Mouse (Mus musculus) 3T3-L1 (cell line): ENCODE measurements at regions not wholly inside any gene's neighbourhood (a gene's known extent, or its start where the extent isn't known, plus 50 kb on each side); places are given as distances from the start of the nearest gene placed in this dataset.

Source experiments
- DNase-seq: peaks from one replicate; pipeline ENCODE4 v3.0.0-alpha.2; 2015; ENCODE audit warnings: low read depth, low spot score

- no peak for DNase-seq
Measured at GRCm38 (mm10) chr13:92973791-92974190, 129.2 kb downstream of the Mtx3 start.

DNA sequence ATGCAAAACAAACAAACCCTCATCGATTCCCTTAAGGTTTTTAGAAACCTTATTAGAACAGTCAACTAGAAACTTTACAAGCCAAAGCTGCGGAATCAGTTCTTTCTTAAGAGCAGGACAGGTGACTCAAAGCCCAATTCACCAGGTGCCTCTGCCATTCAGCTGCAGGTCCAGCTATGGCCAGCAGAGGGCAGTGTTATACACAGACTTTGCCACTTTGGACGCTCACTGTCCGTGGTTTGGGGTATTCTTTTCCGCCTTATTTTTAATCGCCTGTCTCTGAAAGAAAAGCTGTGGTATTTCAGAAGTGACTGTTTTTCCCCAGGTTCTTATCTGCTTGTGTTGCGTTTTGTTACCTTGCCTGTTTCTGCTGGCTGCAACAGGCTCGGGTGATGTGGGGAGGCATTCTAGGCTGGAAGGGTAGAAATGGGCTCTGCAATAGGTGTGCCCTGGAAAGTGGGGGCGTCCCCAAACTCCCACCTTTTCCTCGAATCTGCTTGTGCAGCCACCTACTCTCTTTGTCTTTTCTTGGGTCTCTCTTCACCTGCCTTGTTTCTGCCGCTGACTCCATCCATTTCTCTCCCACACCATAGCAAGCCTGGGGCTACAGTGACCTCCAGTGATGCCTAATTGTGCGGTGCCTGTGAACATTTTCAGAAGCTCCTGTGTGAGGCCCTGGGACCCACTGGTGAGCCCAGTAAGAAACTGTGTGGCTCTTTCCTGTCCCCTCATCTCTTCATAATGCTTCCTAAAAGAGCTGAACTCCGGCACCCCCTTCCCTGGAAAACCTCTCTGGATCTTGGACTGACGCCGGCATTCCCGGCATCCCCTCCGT lies 142.4 kb downstream of the Mtx3 start:
- peak; percentile 77 for DNase-seq

DNA sequence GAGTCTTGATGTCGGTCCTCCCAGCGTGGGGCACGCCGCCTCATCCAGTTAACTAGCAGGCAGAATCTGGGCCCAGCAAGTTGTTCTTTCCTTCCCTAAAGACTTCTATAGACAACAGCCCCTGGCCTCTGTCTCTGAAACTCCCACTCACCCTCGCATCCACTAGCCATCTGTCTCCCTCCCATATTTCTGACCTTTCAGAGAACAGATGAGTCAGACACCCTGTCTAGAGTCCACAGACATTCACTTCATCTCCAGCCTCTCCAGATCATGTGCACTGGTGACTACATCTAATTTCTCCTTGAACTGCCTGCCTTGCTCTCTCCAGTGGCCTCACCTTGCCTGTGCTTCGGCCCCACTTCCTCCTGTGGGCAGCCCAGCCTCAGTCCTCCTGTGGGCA lies 143.1 kb downstream of the Mtx3 start:
- DNase-seq = peak; percentile 53

DNA sequence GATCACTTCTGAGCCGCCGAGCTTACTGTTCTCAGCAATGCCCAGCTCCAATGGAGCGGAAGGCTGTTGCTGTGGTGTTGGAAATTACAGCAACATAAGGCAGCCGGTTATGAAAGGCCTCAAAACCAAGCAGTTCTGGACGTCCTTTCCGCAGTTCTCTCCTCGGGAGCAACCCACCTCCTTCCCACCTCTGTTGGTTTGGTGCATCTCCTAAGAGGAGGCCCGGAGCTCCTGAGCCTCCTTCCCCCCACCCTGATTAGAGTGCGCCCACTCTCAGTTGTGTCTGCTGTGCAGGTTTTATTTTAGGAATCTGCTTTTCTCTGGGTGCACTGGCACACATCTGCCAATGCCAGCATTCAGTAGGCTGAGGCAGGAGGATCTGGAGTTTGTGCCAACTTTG lies 144.0 kb downstream of the Mtx3 start:
- DNase-seq = no peak

DNA sequence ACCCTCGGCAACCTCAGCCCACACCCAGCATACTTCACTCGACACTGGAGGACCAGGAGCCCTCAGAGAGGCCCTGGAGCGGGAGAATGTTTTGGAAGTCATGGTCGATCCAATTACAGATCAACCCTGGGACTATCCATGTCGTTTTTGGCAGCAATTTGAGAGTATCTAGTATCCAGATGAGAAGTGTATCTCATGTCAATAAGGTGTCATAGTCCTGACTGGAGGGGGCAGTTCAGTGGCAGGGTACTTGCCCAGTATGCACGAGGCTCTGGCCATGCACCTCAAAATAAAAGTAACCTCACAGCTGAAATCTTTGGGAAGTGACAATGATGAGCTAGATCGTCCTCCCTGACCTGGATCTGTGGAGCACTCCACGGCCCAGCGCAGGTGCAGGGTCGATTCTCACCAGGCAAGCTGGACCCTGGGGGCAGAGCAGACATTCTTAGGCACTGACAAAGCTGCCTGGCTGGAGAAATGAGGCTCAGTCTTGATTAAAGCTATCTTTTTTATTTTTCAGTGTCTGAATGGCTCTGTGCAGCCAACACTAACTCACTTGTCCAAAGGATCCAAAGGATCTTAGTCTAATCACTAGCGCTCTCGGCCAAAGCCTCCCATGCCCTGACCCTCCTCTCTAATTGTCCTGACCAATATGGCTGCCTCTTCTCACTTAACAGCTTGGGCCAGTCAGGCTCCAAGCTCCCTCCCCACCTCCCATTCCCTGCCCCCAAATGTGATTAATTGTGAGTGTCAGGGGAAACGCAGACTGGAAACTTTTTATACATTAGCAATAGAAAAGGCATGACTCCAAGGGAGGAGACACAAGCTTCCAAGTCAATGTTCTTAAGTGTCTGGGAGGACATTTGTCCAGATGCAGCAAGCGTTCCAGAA lies 146.0 kb downstream of the Mtx3 start:
- DNase-seq = no peak
